In genomic region chr19:15942421-15943116, GRCm38 (mm10) we compare ENCODE assay signal across 23 mouse cellular contexts. TPM values are rescaled to one million over a fixed set of nuclear protein-coding genes. Genes with fewer than 3 reads are reported as not detected.
DNase-seq lines count a peak whose midpoint lies in the region; ATAC-seq and TF ChIP-seq lines count a peak whose summit lies in the region.
"Had no signal": no experiment of that assay in that cellular context is flagged by ENCODE, and none has a peak within 500 bp of the region (broad histone marks: within the 10 kb centered on the region; RNA-seq: fewer than 3 reads in every experiment).

No protein-coding gene starts in this region.

- H3K4me2 ChIP-seq in forebrain, embryonic 11.5 days (ENCODE audit: low read depth, low read length, severe bottlenecking): no peak overlapping the region
- H3K4me2 ChIP-seq in forebrain, embryonic 12.5 days: no peak overlapping the region
- H3K4me2 ChIP-seq in liver, postnatal 0 days (ENCODE audit: low read depth, low read length): no peak overlapping the region
- H3K4me2 ChIP-seq in liver, embryonic 11.5 days: no peak overlapping the region
- H3K4me2 ChIP-seq: heart, embryonic 15.5 days; limb, embryonic 15.5 days; midbrain, embryonic 11.5 days had no signal

- no peak for TF ChIP-seq POLR2A in brain, embryonic 14.5 days (IDR thresholded peaks at IDR 0.05; ENCODE audit: borderline replicate concordance, extremely low read depth, insufficient read depth, insufficient read length, poor library complexity, severe bottlenecking)

- no peak overlapping the region for H3K27ac ChIP-seq in forebrain, embryonic 11.5 days (ENCODE audit: low read depth, low read length)
- H3K27ac ChIP-seq in forebrain, embryonic 12.5 days: no peak overlapping the region
- H3K27ac ChIP-seq in liver, postnatal 0 days (ENCODE audit: low read depth): peak overlapping the region; percentile 72
- H3K27ac ChIP-seq in liver, embryonic 11.5 days (ENCODE audit: low read depth, low read length): no peak overlapping the region
- H3K27ac ChIP-seq in ES-E14 (ENCODE audit: insufficient read depth, low read depth, low read length, poor library complexity, severe bottlenecking): no peak overlapping the region; the same call in 1 of the 2 replicates
- H3K27ac ChIP-seq: forebrain, embryonic 10.5 days; heart, embryonic 15.5 days; hindbrain, postnatal 0 days; limb, embryonic 15.5 days had no signal

- no peak for TF ChIP-seq CTCF in liver, postnatal 0 days (IDR thresholded peaks at IDR 0.05; ENCODE audit: low read depth)
- no peak for TF ChIP-seq CTCF in brain, embryonic 14.5 days (IDR thresholded peaks at IDR 0.05; ENCODE audit: borderline replicate concordance, extremely low read depth, insufficient read depth, insufficient read length)

- in situ Hi-C loops in ES-E14 (cut with MboI; ENCODE audit: low sequenced_read_pairs in 2 of 2, unreplicated experiment in 2 of 2): no loop called here

- no peak for TF ChIP-seq EP300 in liver, postnatal 0 days (IDR thresholded peaks at IDR 0.05; ENCODE audit: low read depth)

- no peaks in the 10 kb centered on the region for H3K27me3 ChIP-seq in forebrain, embryonic 11.5 days (ENCODE audit: control insufficient read depth, insufficient read depth, low read length)
- H3K27me3 ChIP-seq in forebrain, embryonic 12.5 days: peaks cover 2% of the 10 kb centered on the region; the same call in 1 of the 2 replicates
- H3K27me3 ChIP-seq in liver, postnatal 0 days (ENCODE audit: insufficient read depth, low read length): no peaks in the 10 kb centered on the region
- no peaks in the 10 kb centered on the region for H3K27me3 ChIP-seq in liver, embryonic 11.5 days (replicated peaks; ENCODE audit: control insufficient read depth, insufficient read depth, low read length)
- H3K27me3 ChIP-seq: heart, embryonic 15.5 days; limb, embryonic 15.5 days had no signal

- H3K9me3 ChIP-seq in forebrain, embryonic 11.5 days (ENCODE audit: control insufficient read depth, low read length): no peaks in the 10 kb centered on the region
- no peaks in the 10 kb centered on the region for H3K9me3 ChIP-seq in forebrain, embryonic 12.5 days
- H3K9me3 ChIP-seq in liver, postnatal 0 days (ENCODE audit: low read length): no peaks in the 10 kb centered on the region
- no peaks in the 10 kb centered on the region for H3K9me3 ChIP-seq in liver, embryonic 11.5 days (ENCODE audit: control insufficient read depth, low read length)
- H3K9me3 ChIP-seq in ES-E14 (ENCODE audit: control insufficient read depth, insufficient read depth, low read depth, low read length): no peaks in the 10 kb centered on the region
- H3K9me3 ChIP-seq: heart, embryonic 15.5 days; limb, embryonic 15.5 days had no signal

- no peaks in the 10 kb centered on the region for H3K4me1 ChIP-seq in forebrain, embryonic 11.5 days (replicated peaks; ENCODE audit: control insufficient read depth, insufficient read depth, low read length)
- H3K4me1 ChIP-seq in forebrain, embryonic 12.5 days: peaks cover 4% of the 10 kb centered on the region
- 0 out of 2 replicates have a peak, but pooled peaks cover 3% of the 10 kb centered on the region for H3K4me1 ChIP-seq in liver, postnatal 0 days (ENCODE audit: insufficient read depth)
- no peaks in the 10 kb centered on the region for H3K4me1 ChIP-seq in liver, embryonic 11.5 days (replicated peaks; ENCODE audit: control insufficient read depth, insufficient read depth, low read length)
- H3K4me1 ChIP-seq in ES-E14 (ENCODE audit: control insufficient read depth in 2 of 2, insufficient read depth in 2 of 2, low read length in 2 of 2, poor library complexity in 1 of 2): peaks cover 10 to 17% of the 10 kb centered on the region in 2 experiments
- H3K4me1 ChIP-seq: heart, embryonic 15.5 days had no signal

- 45% methylated on average over 11 of the region's 11 CpGs for WGBS in forebrain, embryonic 11.5 days
- 41% methylated on average over 11 of the region's 11 CpGs for WGBS in forebrain, embryonic 12.5 days
- WGBS in liver, postnatal 0 days (ENCODE audit: insufficient replicate concordance): 72% methylated on average over 11 of the region's 11 CpGs
- 70% methylated on average over 11 of the region's 11 CpGs for WGBS in liver, embryonic 11.5 days

- DNase-seq in forebrain, embryonic 11.5 days (ENCODE audit: low spot score): no peak
- DNase-seq in liver, postnatal 0 days: no peak
- DNase-seq in liver, embryonic 11.5 days (ENCODE audit: low spot score): no peak
- DNase-seq in ES-E14 (ENCODE audit: low read depth, low spot score): peak; percentile 87
- DNase-seq in brain, embryonic 14.5 days (ENCODE audit: low read depth): peak; percentile 48
- DNase-seq in right cerebral cortex, adult 18-20 months: no peak
- no peak for DNase-seq in adrenal gland, adult 2 months
- DNase-seq: adrenal gland, postnatal 14 days; cerebellum, adult 8-10 months; cerebellum, postnatal 36 days; heart, postnatal 36 days; kidney, adult 9 months; kidney, postnatal 14 days; right cerebral cortex, postnatal 4 days; thymus, postnatal 14 days had no signal

- ATAC-seq in forebrain, embryonic 11.5 days (replicated peaks; ENCODE audit: low FRiP score): peak; percentile 39; the same call in 1 of the 2 replicates
- no peak; the same call in 1 of the 2 replicates for ATAC-seq in forebrain, embryonic 12.5 days (ENCODE audit: low FRiP score)
- ATAC-seq in liver, postnatal 0 days: peak; percentile 36; the same call in 1 of the 2 replicates
- ATAC-seq in liver, embryonic 11.5 days (replicated peaks; ENCODE audit: low FRiP score): no peak
- ATAC-seq: hindbrain, postnatal 0 days; intestine, embryonic 16.5 days; lung, postnatal 0 days had no signal

- H3K9ac ChIP-seq in forebrain, embryonic 11.5 days (ENCODE audit: low read length): no peak overlapping the region
- no peak overlapping the region for H3K9ac ChIP-seq in forebrain, embryonic 12.5 days
- no peak overlapping the region for H3K9ac ChIP-seq in liver, postnatal 0 days (replicated peaks)
- no peak overlapping the region for H3K9ac ChIP-seq in liver, embryonic 11.5 days (ENCODE audit: low read depth, low read length)
- H3K9ac ChIP-seq in ES-E14 (ENCODE audit: insufficient read depth, low read depth, low read length, poor library complexity, severe bottlenecking): no peak overlapping the region
- H3K9ac ChIP-seq: heart, embryonic 15.5 days; limb, embryonic 15.5 days had no signal

- H3K36me3 ChIP-seq in forebrain, embryonic 11.5 days (ENCODE audit: control insufficient read depth, insufficient read depth, low read length): no peaks in the 10 kb centered on the region
- H3K36me3 ChIP-seq in forebrain, embryonic 12.5 days (replicated peaks): no peaks in the 10 kb centered on the region
- no peaks in the 10 kb centered on the region for H3K36me3 ChIP-seq in liver, postnatal 0 days (replicated peaks; ENCODE audit: insufficient read depth, low read length)
- no peaks in the 10 kb centered on the region for H3K36me3 ChIP-seq in liver, embryonic 11.5 days (ENCODE audit: control insufficient read depth, insufficient read depth, low read length)
- H3K36me3 ChIP-seq in ES-E14 (ENCODE audit: control insufficient read depth, insufficient read depth, low read length, poor library complexity, severe bottlenecking): no peaks in the 10 kb centered on the region
- H3K36me3 ChIP-seq: forebrain, embryonic 10.5 days; heart, embryonic 15.5 days; limb, embryonic 15.5 days had no signal

- H3K4me3 ChIP-seq in forebrain, embryonic 11.5 days (ENCODE audit: low read depth, low read length): no peak overlapping the region
- no peak overlapping the region for H3K4me3 ChIP-seq in forebrain, embryonic 12.5 days (replicated peaks)
- H3K4me3 ChIP-seq in liver, postnatal 0 days (ENCODE audit: low read depth, low read length): no peak overlapping the region
- H3K4me3 ChIP-seq in liver, embryonic 11.5 days (ENCODE audit: low read depth, low read length): no peak overlapping the region
- peak overlapping the region in 1 of 2 experiments; percentile 63; a peak in 1 of 4 replicates for H3K4me3 ChIP-seq in ES-E14 (ENCODE audit: insufficient read depth in 1 of 2, low read depth in 1 of 2, low read length in 2 of 2, poor library complexity in 1 of 2, severe bottlenecking in 1 of 2)
- H3K4me3 ChIP-seq: forebrain, embryonic 10.5 days; heart, embryonic 15.5 days; limb, embryonic 15.5 days had no signal

TF ChIP-seq in ES-E14, 5 proteins besides CTCF, POLR2A, EP300 and RAD21:
- TF ChIP-seq ZNF384 (IDR thresholded peaks at IDR 0.05; ENCODE audit: low read depth, low read length): no peak
- peak; percentile 61; the same call in 1 of the 2 replicates for TF ChIP-seq CHD2 (IDR thresholded peaks at IDR 0.05; ENCODE audit: low read depth, low read length)
- TF ChIP-seq MAFK (IDR thresholded peaks at IDR 0.05; ENCODE audit: insufficient read depth, low read depth, low read length): no peak
- TF ChIP-seq ZC3H11A (IDR thresholded peaks at IDR 0.05; ENCODE audit: borderline replicate concordance, low read depth, low read length): no peak

RNA-seq across cellular contexts. Expression of gene Psat1, which starts 4.6 kb away (rescaled TPM):
- polyA plus RNA-seq in forebrain, embryonic 11.5 days (2014; fragmentation: Nextera tagmentation; extraction: Ambion mirVana): 137 and 142 TPM in 2 replicates
- 169 and 172 TPM in 2 replicates for polyA plus RNA-seq in forebrain, embryonic 12.5 days (2016; fragmentation: Nextera tagmentation; extraction: Ambion mirVana)
- polyA plus RNA-seq in liver, postnatal 0 days (2015; fragmentation: Nextera tagmentation; extraction: Ambion mirVana): 40.7 and 57.3 TPM in 2 replicates
- polyA plus RNA-seq in liver, embryonic 11.5 days (2014; fragmentation: Nextera tagmentation; extraction: Ambion mirVana): 264 and 315 TPM in 2 replicates
- total RNA-seq in ES-E14 (2012; rRNA removed): 183 and 203 TPM in 2 replicates
- polyA plus RNA-seq in brain, embryonic 14.5 days (2012; rRNA removed): 96.9 and 98.3 TPM in 2 replicates
- 100 to 1,000 TPM in 1 of 2 experiments, 10 to 100 TPM in 1; 33.2 to 130 TPM for total RNA-seq in adrenal gland, adult 2 months (2021)
- polyA plus RNA-seq in adrenal gland, adult 2 months (2012; rRNA removed): 7.1 and 7.6 TPM in 2 replicates

RNA-seq across cellular contexts. Expression of gene Cep78, which starts 42.2 kb away (rescaled TPM):
- polyA plus RNA-seq in forebrain, embryonic 11.5 days (2014; fragmentation: Nextera tagmentation; extraction: Ambion mirVana): 68.7 TPM in 2 replicates
- 63.5 and 65.2 TPM in 2 replicates for polyA plus RNA-seq in forebrain, embryonic 12.5 days (2016; fragmentation: Nextera tagmentation; extraction: Ambion mirVana)
- polyA plus RNA-seq in liver, postnatal 0 days (2015; fragmentation: Nextera tagmentation; extraction: Ambion mirVana): 3.8 and 4.8 TPM in 2 replicates
- polyA plus RNA-seq in liver, embryonic 11.5 days (2014; fragmentation: Nextera tagmentation; extraction: Ambion mirVana): 29.0 and 30.1 TPM in 2 replicates
- total RNA-seq in ES-E14 (2012; rRNA removed): 19.5 and 20.5 TPM in 2 replicates
- polyA plus RNA-seq in brain, embryonic 14.5 days (2012; rRNA removed): 21.7 and 24.5 TPM in 2 replicates
- total RNA-seq in adrenal gland, adult 2 months (2021): 1 to 10 TPM; 6.9 to 8.8 TPM
- polyA plus RNA-seq in adrenal gland, adult 2 months (2012; rRNA removed): 4.7 and 5.7 TPM in 2 replicates

Comparison
In these comparisons a context has a peak if more than half of its experiments do, and no peak if none do; other contexts are left out.
1. ATAC-seq: peak in forebrain, embryonic 11.5 days (single experiment) and liver, postnatal 0 days (single experiment); none in forebrain, embryonic 12.5 days (single experiment) and liver, embryonic 11.5 days (single experiment).
2. DNase-seq: peak in ES-E14 (single experiment) and brain, embryonic 14.5 days (single experiment); none in forebrain, embryonic 11.5 days (single experiment), liver, postnatal 0 days (single experiment), liver, embryonic 11.5 days (single experiment), right cerebral cortex, adult 18-20 months (single experiment) and adrenal gland, adult 2 months (single experiment).